Mouse (Mus musculus): ENCODE measurements around the gene Gpr183.

Gene Gpr183

DNA sequence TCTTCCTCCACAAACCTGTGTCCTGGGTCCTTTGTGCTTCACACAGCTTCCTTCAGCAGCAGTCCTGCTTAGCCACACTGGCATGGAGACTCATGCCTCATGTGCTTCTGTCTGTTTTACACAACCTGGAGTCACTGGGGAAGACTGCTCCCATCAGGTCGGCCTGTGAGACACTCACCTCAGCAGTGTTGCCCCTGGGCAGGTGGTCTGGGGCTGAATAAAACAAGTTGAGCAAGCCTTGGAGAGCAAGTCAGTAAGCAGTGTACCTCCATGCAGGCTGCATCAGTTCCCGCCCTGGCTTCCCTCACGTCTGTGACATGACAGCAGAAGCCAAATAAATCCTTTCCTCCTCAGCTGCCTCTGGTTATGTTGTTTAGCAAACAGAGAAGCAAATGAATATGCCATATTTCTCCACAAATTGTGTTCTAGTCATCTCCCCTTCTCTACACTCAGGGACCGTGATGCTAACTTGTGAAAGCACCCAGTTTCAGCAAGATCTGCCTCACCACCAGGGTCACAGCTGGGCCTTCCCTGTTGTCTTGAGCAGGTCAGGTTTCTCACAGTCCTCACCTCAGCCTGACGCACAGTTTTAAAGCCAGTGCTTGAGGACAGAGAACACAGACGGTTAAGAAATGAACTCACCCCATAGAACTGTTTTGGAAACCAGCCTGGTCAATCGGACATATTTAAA lies 30.9 kb downstream of the Gpr183 start:
- no peak for DNase-seq (ENCODE audit: low read depth, low spot score)

DNA sequence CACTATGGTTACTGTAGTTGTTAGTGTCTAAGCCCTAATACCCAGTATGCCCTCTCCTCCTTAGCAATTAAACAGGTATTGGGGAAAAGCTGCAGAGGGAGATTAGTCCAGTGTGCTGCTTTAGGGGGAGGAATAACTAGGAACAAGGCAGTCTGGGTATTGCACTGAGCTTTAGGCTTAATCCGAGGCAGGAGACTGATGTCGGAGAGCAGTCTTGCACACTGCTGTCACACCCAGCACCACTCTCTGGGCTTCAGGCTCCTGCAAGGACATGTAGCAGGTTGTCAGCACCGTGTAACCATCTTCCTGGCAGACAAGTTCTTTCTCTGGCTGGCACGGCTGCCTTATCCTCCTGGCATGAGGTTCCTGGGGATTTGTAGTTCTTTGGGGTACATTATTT lies 32.8 kb downstream of the Gpr183 start:
- no peak for DNase-seq (ENCODE audit: low read depth, low spot score)

DNA sequence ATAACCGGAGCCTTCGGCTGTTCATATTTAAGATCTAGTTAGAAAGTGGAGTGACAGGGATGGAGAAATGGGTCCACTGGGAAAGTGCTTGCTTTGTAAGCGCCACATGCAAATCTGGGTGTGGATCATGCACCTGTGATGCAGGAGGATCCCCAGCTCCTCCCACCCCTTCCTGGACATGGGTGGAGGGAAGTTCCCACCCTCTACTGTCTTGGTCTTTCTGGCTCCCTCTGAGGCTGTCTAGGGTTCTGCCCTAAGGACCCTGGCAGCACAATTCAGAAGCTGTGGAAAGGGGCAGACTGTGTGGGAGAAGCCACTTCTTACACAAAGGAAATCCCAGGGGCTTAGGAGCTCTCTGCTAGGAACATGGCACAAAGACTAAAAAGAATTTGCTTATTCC lies 33.4 kb downstream of the Gpr183 start:
- peak; percentile 72 for DNase-seq (ENCODE audit: low read depth, low spot score)

DNA sequence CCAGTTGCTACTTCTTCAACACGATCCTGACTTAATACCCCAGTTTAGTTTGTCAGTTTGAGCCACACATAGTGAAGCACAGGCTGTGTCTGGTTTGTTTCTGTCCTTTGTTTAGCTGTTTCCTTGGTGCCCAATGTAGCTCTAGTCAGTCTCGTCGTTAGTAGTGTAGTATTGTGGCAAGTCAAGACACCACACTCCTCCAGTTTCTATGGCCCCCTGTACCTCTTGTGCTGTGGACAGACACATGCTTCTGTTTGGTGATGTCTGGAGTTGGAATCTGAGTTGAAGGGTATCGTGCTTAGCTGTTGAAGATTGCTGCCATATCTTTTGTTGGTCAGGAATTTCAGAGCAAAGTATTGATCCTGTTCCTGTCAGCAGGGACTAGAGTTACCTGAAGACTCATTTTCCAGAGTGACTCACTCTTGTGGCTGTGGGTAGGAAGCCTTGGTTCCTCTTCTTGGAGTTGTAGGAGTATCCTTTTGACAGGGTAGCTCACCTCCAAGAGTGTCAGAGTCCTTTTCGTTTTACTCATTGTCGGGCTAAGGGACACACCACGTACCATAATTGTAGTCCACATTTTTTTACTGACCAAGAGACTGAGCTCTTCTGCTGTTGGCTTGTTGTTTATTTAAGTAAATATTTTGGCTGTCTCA lies 34.1 kb downstream of the Gpr183 start:
- peak; percentile 71 for DNase-seq (ENCODE audit: low read depth, low spot score)

DNA sequence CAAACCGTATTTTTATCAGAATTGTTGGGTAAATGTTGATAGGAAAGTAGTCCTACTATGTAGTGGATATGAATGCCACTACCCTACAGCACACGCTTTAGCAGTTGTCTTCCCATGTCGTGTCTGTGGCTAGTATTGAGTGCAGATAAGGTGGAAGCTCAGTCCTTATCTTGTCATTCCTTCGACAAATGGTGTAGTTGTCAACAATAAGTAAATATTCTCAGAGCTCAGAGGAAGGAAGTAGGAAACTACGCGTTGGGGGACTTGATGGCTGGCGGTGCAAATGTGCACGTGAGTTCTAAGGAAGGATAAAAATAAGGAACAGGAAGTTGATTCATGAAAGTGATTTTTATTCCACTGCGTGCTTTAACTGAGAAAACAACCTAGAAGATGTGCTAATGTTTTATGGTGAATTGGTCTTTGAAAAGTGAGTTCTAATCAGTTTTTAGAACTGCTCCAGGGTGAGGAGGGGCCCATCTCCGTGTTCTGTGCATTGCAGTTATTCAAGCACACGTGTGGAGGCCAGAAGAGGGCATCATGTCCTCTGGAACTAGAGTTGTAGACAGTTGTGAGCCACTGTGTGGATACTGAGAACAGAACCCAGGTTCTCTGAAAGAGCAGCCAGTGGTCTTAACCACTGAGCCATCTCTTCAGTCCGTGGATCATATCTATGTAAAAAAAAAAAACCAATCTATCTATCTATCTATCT lies 35.6 kb downstream of the Gpr183 start:
- peak; percentile 87 for DNase-seq (ENCODE audit: low read depth, low spot score)

DNA sequence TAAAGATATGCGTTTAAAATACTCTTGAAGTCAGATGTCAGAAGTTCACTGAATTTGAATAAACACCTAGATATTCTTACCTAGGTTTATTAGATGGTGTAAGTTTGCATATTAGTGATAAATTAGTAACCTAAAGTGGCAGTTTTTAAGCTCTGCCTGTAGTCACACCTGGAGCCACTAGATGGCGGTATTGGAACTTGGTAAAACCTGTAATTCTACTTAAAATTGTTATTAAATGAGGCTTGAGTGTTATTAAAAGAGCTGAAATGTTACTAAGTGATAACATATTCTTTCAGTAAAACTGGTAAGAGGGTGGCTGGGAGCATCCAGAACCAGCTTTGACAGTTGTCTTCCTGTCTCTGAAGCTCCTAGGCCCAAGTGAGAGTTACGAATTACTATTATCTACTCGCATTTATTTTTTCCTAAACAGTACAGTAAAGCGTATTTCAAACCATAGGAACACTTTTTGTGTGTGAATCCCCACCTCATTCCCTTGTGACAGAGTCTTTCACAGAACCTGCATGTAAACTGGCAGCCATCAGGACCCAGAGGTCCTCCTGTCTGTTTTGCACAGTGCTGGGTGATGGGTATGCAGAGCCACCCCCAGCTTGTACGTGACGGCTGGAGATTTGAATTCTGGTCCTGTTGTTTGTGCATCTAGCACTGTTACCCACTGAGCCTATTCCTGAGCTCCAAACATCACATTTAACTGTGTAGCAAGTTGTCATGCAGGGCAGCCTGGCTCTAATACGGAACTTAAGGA lies 36.4 kb downstream of the Gpr183 start:
- peak; percentile 83 for DNase-seq (ENCODE audit: low read depth, low spot score)

DNA sequence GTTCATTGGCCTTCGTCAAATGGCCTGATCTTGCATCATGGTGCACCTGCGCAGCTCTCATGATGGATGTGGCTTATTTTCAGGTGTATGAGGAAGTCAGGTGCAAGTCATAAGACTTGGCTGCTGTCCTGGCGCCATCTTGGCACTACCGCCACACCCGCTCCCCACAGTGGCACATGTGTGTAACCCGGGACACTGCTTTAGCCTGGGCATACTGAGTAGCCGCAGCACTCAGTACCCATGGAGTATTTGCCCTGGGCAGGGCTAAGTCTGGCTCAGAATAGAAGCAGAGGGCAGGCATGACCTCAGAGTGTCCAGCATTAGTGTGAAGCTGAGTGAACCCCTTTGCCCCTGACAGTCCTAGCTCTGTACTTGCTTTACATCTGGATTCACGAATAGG lies 37.5 kb downstream of the Gpr183 start:
- DNase-seq (ENCODE audit: low read depth, low spot score), result no peak

DNA sequence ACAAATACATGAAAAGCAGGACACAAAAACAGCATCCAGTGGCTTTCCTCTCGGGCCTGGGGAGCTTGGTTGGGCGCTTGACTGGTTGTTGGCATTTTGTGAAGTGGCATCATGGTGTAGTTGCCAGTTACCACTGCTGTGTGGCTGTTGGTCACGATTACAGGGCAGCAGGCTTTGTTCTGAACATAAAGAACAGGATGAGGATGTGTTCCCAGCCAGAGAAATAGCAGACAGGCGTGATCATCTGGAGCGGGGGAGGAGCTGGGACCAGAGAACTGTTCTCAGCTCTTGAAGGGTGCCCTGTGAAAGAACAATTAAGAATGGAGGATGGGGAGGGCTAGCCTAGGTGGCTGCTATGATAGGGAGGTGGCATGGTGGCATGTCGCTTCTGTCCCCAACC lies 38.1 kb downstream of the Gpr183 start:
- DNase-seq (ENCODE audit: low read depth, low spot score), result no peak

DNA sequence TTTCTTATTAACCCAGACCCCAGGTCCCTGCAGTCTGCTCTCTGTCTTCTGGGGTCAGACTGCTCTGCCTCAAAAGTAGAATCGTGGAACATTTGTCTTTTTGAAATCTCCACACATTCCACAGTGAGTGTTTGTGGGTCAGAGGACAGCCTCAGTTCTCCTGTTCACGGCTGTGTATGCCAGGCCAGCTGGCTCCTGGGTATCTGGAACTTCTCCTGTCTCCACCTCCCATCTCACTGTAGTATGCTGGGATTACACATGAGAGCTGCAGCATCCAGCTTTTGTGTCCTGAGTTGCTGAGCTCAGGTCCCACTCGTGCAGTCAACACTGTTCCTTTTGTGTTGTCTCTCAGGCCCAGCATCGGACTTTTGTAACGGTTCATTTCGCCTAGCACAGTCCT lies 40.1 kb downstream of the Gpr183 start:
- DNase-seq (ENCODE audit: low read depth, low spot score), result no peak

DNA sequence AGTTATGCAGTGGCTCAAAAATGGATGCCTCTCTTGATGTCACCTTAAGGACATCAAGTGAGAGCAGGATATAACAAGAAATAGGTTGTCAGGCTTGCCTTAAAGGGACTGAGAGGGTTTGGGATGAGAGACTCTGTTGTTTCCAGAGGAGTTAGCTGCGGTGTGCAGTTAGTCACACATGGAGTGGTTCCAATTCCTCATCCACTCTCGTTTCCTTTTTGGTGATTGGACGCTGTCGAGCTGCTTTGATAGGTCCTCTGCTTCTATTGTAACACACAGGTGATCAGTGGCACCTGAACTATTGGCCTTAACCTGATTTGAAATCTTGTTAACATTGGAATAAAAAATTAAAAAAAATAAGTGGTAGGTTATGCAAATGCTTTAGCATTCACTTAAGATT lies 42.3 kb downstream of the Gpr183 start:
- DNase-seq (ENCODE audit: low read depth, low spot score), result no peak

DNA sequence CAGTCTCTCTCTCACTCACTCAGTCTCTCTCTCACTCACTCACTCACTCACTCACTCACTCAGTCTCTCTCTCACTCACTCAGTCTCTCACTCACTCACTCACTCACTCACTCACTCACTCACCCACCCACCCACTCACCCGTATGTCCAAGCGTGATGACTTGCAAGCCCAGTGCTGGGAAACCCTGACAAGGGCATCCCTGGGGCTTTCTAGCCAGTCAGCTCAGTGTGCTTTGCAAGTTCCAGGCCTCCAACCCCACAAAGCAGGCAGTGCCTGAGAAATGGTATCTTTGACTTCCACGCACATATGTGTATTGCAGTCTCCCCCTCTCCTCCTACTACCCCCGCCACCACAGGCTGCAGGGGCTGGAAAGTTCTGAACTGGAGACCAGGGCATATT lies 43.0 kb downstream of the Gpr183 start:
- no peak for DNase-seq (ENCODE audit: low read depth, low spot score)

DNA sequence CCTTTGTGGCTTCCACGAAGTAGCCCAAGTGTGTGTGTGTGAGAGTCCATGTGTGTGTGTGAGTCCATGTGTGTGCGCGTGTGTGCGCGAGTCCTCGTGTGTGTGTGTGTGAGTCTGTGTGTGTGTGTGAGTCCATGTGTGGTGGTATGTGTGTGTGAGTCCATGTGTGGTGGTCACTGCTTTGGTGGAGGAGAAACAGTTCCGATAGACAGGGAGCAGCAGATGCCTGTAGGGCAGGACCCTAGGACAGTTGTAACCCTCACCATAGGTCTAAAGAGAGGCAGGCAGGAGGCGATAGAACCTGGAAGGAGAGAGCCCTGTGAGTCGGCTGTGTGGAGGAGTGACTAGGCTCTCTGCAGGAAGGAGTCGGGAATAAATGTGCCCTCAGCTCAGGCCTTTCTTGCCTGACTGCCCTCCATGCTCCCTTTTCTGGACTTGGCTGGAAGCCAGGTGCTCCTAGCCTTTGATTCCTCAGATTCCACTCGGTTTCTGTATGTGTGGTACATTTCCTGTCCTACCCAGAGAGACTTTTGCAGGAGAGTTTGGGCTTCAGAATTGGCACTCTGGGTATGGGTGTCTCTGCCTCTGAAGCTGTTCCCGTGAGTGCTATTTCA lies 44.4 kb downstream of the Gpr183 start:
- DNase-seq (ENCODE audit: low read depth, low spot score), result no peak

DNA sequence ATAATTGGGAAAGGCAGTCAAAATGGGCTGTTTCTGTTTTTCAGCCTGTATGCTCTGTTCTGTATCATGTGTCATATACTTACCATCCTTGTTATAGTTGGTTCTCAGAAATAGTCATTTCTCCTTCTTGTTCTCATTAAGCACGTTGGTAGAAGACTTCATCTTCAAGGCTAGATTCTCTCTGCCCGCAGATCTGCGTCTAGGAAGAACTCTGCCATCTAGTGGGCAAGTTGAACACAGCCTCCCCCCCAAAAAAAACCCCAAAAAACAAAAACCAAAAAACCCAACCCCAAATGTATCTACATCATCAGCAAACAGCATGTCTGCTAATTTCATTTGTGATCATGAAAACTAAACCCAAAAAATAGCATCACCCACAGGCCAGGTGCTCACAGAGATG lies 45.2 kb downstream of the Gpr183 start:
- DNase-seq (ENCODE audit: low read depth, low spot score), result peak; percentile 76

DNA sequence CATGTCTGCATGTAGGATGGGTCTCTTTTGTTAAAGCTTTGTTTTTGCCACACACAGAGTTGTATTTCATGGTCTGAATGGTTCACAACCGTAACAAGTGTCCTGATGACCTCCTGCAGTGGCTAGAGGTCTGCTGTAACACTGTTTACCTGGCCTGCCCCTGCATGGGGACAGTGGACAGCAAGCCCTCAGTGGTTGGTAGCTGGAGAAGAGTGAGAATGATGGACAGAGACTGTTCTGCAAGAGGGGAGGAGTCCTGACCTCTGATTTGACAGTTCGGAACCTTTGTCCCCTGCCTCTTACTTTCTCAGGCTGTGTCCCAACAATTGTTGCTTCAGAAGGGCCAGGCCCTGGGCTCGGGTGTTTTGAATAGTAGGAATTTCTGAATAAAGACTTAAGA lies 46.7 kb downstream of the Gpr183 start:
- no peak for DNase-seq (ENCODE audit: low read depth, low spot score)

DNA sequence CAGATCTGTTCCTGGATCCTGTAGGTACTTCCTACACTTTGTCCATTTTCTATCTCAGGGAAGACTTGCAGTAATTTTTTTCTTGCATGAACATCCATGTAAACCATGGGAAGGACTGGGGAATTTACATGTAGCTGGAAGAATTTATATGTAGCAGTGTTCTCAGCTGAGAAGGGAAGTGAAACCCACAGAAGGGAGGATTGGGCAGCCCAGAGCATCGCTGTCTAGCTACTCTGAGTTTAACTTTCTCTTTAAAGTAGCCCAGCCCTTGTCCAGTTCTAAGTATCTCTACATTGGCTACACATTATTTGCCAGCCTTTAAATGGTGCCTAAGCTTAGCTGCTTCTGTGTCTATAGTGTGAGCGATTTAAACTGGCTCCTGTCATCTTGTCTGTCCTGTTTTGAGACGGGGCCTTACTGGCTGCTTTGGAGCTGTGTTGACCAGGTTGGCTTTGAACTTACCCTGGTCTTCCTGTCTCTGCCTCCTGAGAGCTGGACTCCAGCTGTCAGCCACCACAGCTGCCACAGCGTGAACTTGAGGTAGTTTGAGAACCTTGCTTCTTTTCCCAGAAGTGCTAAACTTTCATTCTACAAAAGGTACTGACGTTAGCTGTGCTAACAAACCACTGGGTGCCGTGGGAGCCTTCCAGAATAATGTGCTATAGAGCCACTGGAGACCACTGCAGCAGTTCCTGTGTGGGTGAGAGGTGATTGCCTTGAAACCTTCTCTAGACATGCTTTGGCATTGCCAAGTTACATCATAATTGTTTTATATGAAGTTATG lies 48.5 kb downstream of the Gpr183 start:
- DNase-seq (ENCODE audit: low read depth, low spot score), result peak; percentile 55

DNA sequence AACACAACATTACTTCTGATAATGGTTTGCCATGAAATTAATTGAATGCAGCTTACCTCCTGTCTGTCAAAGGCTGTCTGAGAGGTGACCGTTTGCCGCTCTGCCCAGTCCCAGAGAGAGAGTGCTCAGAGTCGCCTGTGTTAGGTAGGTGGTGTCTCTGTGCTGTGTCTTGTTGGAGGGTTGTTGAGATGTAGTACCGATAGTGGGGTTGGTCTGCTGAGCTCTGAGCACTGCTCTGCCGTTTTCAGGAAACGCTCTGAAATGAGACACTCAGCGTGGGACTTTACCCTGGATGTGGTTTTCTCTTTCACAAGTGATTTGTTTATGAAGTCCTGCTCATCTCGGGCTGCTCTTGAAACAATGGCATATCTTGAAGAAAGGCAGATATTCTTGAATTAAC lies 49.4 kb downstream of the Gpr183 start, which contains the start of gene Gpr18:
Gene Gpr18 (minus strand): TSS at position 161 of the 400 bp plus-strand sequence.
- DNase-seq (ENCODE audit: low read depth, low spot score), result peak; percentile 90

DNA sequence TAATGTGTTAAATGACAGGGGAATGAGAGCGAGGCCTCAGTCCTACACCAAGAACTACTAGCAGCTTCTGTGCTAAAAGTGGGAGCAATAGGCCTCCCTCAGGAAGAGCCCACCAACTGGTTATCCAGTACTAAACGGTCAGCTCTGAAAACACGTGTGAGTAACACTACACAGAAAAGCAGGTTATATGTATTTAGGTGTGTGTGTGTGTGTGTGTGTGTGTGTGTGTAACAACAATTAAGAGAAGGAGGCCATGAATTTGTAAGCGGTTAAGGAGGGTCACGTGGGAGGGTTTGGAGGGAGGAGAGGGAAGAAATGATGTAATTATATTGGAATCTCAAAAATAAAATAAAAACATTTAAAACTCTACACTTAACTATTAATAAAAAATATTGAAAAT lies 49.9 kb downstream of the Gpr183 start:
- DNase-seq (ENCODE audit: low read depth, low spot score), result peak; percentile 56

DNA sequence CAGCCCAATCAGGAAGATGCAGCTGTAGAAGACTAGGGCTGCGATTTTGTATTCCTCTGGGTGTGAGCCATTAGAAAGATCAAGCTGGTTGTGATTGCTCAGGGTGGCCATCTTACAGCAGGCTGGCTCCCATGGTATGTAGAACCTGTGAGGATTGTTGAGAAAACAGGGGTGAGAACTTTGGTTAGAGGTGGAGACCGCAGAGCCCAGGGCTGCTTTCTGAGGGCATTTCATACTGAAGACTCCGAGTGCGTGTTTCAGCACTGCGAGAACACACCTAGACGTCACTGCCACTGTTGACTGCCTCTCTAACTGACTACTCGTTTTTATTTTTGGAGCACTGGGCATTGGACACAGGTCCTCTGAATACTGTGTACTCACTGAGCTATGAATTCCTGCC lies 52.5 kb downstream of the Gpr183 start:
- no peak for DNase-seq (ENCODE audit: low read depth, low spot score)

DNA sequence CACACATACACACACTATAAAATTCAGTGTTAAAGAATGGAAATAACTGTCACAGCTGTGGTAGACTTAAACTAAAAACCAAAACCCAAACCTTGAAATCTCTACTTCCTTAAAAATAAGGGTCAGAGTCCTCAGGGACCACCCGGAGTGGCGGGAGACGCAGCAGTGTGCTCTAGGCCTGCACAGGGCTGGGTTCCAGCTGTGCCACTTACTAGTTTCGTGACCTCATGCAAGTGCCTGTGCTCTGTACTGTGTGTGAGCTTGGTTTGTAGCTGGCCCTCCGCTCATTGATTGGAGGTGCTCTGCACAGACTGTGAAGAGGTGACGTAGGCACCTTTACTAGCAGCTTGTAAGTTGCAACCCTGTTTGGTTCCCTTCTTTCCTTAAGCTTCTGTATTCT lies 55.1 kb downstream of the Gpr183 start:
- no peak for DNase-seq (ENCODE audit: low read depth, low spot score)

DNA sequence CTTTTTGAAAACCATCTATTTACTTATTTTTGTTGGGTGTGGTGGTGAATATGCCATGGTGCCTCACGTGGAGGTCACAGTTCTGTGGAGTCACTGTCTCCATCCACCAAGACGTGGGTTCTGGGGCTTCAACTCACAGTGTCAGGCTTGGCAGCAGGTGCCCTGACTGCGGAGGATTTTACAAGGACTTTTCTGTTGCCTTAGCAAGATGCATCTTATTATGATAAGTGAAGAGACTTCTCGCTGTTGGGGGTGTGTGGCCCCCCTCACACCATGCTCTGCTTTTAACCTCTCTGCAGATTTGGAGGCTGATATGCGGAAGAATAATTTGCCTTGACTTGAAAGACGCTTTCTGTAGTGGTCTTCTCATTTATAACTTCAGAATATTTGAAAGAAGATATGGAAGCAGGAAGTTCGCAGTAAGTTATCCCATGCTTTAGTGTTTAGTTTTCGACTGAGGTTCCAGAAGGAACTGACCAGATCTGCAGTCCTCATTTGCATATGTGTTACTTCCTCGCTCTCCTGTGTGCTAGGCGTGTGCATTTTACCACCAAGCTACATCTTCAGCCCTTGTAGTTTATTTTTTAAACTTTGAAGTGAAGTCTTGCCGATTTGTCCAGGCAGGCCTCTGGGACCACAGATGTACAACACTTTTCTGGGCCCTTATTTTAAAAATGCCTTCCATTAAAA lies 57.9 kb downstream of the Gpr183 start:
- DNase-seq (ENCODE audit: low read depth, low spot score), result peak; percentile 30

Measured in CD4-positive helper T cell, adult 2 months (primary cell).